In the genomic region with DNA sequence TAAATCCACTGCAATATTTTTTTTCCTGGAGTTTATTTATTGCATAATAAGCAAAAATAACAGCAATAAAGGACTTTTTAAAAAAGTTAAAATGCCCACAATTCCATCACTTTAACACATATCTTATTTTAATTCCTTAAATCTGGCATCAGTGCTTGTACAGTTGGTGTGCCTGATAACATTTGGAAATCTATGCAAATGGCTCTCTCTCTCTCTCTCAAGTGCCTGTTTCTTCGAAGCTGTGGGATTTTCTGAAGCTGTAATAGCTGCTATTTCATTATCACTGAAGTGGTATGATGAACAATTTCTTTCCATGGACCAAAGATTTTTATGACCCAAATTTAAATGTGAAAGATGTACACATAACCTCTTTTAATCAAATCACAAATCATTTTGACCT, we compare ENCODE assay signal across 23 mouse cellular contexts. TPM values are rescaled to one million over a fixed set of nuclear protein-coding genes. Genes with fewer than 3 reads are reported as not detected.
DNase-seq lines count a peak whose midpoint lies in the region; ATAC-seq and TF ChIP-seq lines count a peak whose summit lies in the region.
"Had no signal": no experiment of that assay in that cellular context is flagged by ENCODE, and none has a peak within 500 bp of the region (broad histone marks: within the 10 kb centered on the region; RNA-seq: fewer than 3 reads in every experiment).

No protein-coding gene starts in this region.

- no peaks in the 10 kb centered on the region for H3K9me3 ChIP-seq in forebrain, embryonic 14.5 days (replicated peaks; ENCODE audit: control insufficient read depth, low read length)
- H3K9me3 ChIP-seq in forebrain, embryonic 10.5 days: no peaks in the 10 kb centered on the region
- no peaks in the 10 kb centered on the region for H3K9me3 ChIP-seq in neural tube, embryonic 15.5 days (replicated peaks)
- H3K9me3 ChIP-seq: embryonic facial prominence, embryonic 13.5 days; G1E; heart, embryonic 12.5 days had no signal

- H3K27ac ChIP-seq in forebrain, embryonic 14.5 days (ENCODE audit: low read depth, low read length): no peak overlapping the region
- no peak overlapping the region for H3K27ac ChIP-seq in forebrain, embryonic 10.5 days
- H3K27ac ChIP-seq in left cerebral cortex, adult 2 months: peak overlapping the region; percentile 49; the same call in 1 of the 2 replicates
- 0 out of 2 replicates have a peak overlapping the region, but pooled peaks have one; percentile 28 for H3K27ac ChIP-seq in neural tube, embryonic 15.5 days (replicated peaks)
- H3K27ac ChIP-seq: embryonic facial prominence, embryonic 13.5 days; gastrocnemius, adult 2 months had no signal

- no peak for TF ChIP-seq CTCF in left cerebral cortex, adult 2 months (IDR thresholded peaks at IDR 0.05)

- peaks cover 6% of the 10 kb centered on the region for H3K4me1 ChIP-seq in forebrain, embryonic 14.5 days (ENCODE audit: control insufficient read depth, insufficient read depth, low read length)
- no peaks in the 10 kb centered on the region for H3K4me1 ChIP-seq in forebrain, embryonic 10.5 days
- H3K4me1 ChIP-seq in neural tube, embryonic 15.5 days: no peaks in the 10 kb centered on the region
- H3K4me1 ChIP-seq: embryonic facial prominence, embryonic 13.5 days; heart, embryonic 12.5 days had no signal

- no peaks in the 10 kb centered on the region for H3K27me3 ChIP-seq in forebrain, embryonic 14.5 days (replicated peaks; ENCODE audit: control insufficient read depth, insufficient read depth, low read length)
- no peaks in the 10 kb centered on the region for H3K27me3 ChIP-seq in forebrain, embryonic 10.5 days (ENCODE audit: poor library complexity, severe bottlenecking)
- H3K27me3 ChIP-seq in neural tube, embryonic 15.5 days (replicated peaks): no peaks in the 10 kb centered on the region
- H3K27me3 ChIP-seq: embryonic facial prominence, embryonic 13.5 days; heart, embryonic 12.5 days had no signal

- H3K36me3 ChIP-seq in forebrain, embryonic 14.5 days (ENCODE audit: control insufficient read depth, insufficient read depth, low read length): no peaks in the 10 kb centered on the region
- H3K36me3 ChIP-seq in forebrain, embryonic 10.5 days (replicated peaks): no peaks in the 10 kb centered on the region
- H3K36me3 ChIP-seq in neural tube, embryonic 15.5 days: no peaks in the 10 kb centered on the region
- H3K36me3 ChIP-seq: embryonic facial prominence, embryonic 13.5 days; G1E; heart, embryonic 12.5 days had no signal

- peak; percentile 58 for DNase-seq in forebrain, embryonic 14.5 days (ENCODE audit: low spot score)
- no peak for DNase-seq in forebrain, embryonic 10.5 days (ENCODE audit: extremely low spot score, low spot score)
- no peak for DNase-seq in frontal cortex, postnatal 10 days (ENCODE audit: low spot score in 2 of 2)
- DNase-seq in left cerebral cortex, adult 2 months (ENCODE audit: extremely low spot score in 1 of 2, low spot score in 2 of 2): no peak
- DNase-seq in left cerebral cortex, postnatal 36 days (ENCODE audit: low spot score in 2 of 2): no peak
- DNase-seq: adrenal gland, postnatal 10 days; B cell, adult 2 months; cerebellum, adult 18-20 months; cerebellum, adult 9-11 months; cerebellum, postnatal 36 days; gastrocnemius, adult 2 months; gastrocnemius, postnatal 25 days had no signal

- 48% methylated on average over 1 of the region's 1 CpGs for WGBS in forebrain, embryonic 14.5 days
- WGBS in forebrain, embryonic 10.5 days: 82% methylated on average over 1 of the region's 1 CpGs
- 13% methylated on average over 1 of the region's 1 CpGs for WGBS in neural tube, embryonic 15.5 days

- intact Hi-C loops in left cerebral cortex, adult 2 months (cut with DNase I): no loop called here
- intact Hi-C loops in left cerebral cortex, postnatal 36 days (cut with DNase I): no loop called here

- H3K9ac ChIP-seq in forebrain, embryonic 14.5 days (ENCODE audit: low read length): no peak overlapping the region
- no peak overlapping the region for H3K9ac ChIP-seq in neural tube, embryonic 15.5 days (replicated peaks)
- H3K9ac ChIP-seq: embryonic facial prominence, embryonic 13.5 days; heart, embryonic 12.5 days had no signal

- H3K4me3 ChIP-seq in forebrain, embryonic 14.5 days (ENCODE audit: low read depth, low read length): no peak overlapping the region
- H3K4me3 ChIP-seq in forebrain, embryonic 10.5 days: no peak overlapping the region
- no peak overlapping the region for H3K4me3 ChIP-seq in left cerebral cortex, adult 2 months
- no peak overlapping the region for H3K4me3 ChIP-seq in neural tube, embryonic 15.5 days (replicated peaks)
- H3K4me3 ChIP-seq: embryonic facial prominence, embryonic 13.5 days; gastrocnemius, adult 2 months; heart, embryonic 12.5 days had no signal

- no peak for ATAC-seq in forebrain, embryonic 14.5 days
- peak; percentile 78 for ATAC-seq in frontal cortex, adult (ENCODE audit: low TSS enrichment)
- no peak for ATAC-seq in neural tube, embryonic 15.5 days (ENCODE audit: low FRiP score)
- ATAC-seq: CD4-positive, CD25-positive, alpha-beta regulatory T cell, adult 4 months; hindbrain, embryonic 16.5 days; inflammation-experienced regulatory T-cells, adult 6 months had no signal

- H3K4me2 ChIP-seq in forebrain, embryonic 14.5 days (ENCODE audit: low read length): no peak overlapping the region
- no peak overlapping the region for H3K4me2 ChIP-seq in neural tube, embryonic 15.5 days
- H3K4me2 ChIP-seq: embryonic facial prominence, embryonic 13.5 days; heart, embryonic 12.5 days had no signal

RNA-seq across cellular contexts. Expression of a gene that starts 35.8 kb away (rescaled TPM):
- polyA plus RNA-seq in forebrain, embryonic 14.5 days (2014; fragmentation: Nextera tagmentation; extraction: Ambion mirVana): 0.10 TPM in 1 of 2 replicates, not detected in the other
- 0.15 TPM in 1 of 2 replicates, not detected in the other for polyA plus RNA-seq in forebrain, embryonic 10.5 days (2016; fragmentation: Nextera tagmentation; extraction: Ambion mirVana)
- total RNA-seq in left cerebral cortex, adult 2 months (2021): under 1 TPM; 0.16 to 0.20 TPM
- total RNA-seq in left cerebral cortex, postnatal 36 days (2021): under 1 TPM in 1 of 2 experiments, not detected in 1; 0.25 TPM
- 0.12 TPM in 1 of 2 replicates, not detected in the other for polyA plus RNA-seq in neural tube, embryonic 15.5 days (2015; fragmentation: Nextera tagmentation; extraction: Ambion mirVana)
- total RNA-seq: G1E; gastrocnemius, adult 2 months; gastrocnemius, postnatal 25 days; granulocyte monocyte progenitor cell, adult 5-6 weeks; heart, adult 8-10 months; heart, postnatal 25 days had no signal
- polyA plus RNA-seq: CD4-positive, CD25-positive, alpha-beta regulatory T cell, adult 4 months; embryonic facial prominence, embryonic 13.5 days; G1E; heart, embryonic 12.5 days; hindbrain, embryonic 16.5 days; inflammation-experienced regulatory T-cells, adult 6 months had no signal

Comparison
In these comparisons a context has a peak if more than half of its experiments do, and no peak if none do; other contexts are left out.
1. H3K27ac ChIP-seq: peak in left cerebral cortex, adult 2 months (single experiment) and neural tube, embryonic 15.5 days (single experiment); none in forebrain, embryonic 14.5 days (single experiment) and forebrain, embryonic 10.5 days (single experiment).